Mouse (Mus musculus) forebrain, embryonic 11.5 days (tissue): Measurements from ENCODE around the gene Map3k1. TPM values are rescaled to one million over a fixed set of nuclear protein-coding genes. Genes with fewer than 3 reads are reported as not detected.
A peak's percentile ranks its signal among the peaks of the same experiment; 100 is the strongest.

Experiments
- ATAC-seq: fragments of 200-750 bp; cut with Nextera tagmentation; replicated peaks from 2 replicates; pipeline ENCODE4 v1.8.0; 2017; ENCODE audit warnings: moderate TSS enrichment; ENCODE audit not compliant: low FRiP score
- DNase-seq: peaks from one replicate; pipeline ENCODE4 v3.0.0-alpha.2; 2017; ENCODE audit warnings: low spot score
- H3K27ac ChIP-seq: fragments of 300-500 bp; sonication (generic); 2 replicates; pipeline ENCODE4 v1.5.1; 2014; ENCODE audit warnings: low read depth, low read length
- H3K27me3 ChIP-seq: fragments of 300-500 bp; sonication (generic); 2 replicates; pipeline ENCODE4 v1.6.1; 2014; ENCODE audit warnings: mild to moderate bottlenecking, low read length, mixed read lengths; ENCODE audit not compliant: control insufficient read depth, insufficient read depth
- H3K36me3 ChIP-seq: fragments of 300-500 bp; sonication (generic); 2 replicates; pipeline ENCODE4 v1.6.1; 2014; ENCODE audit warnings: mild to moderate bottlenecking, low read length, moderate library complexity, mixed read lengths; ENCODE audit not compliant: control insufficient read depth, insufficient read depth
- H3K4me1 ChIP-seq: fragments of 300-500 bp; sonication (generic); replicated peaks from 2 replicates; pipeline ENCODE4 v1.6.1; 2014; ENCODE audit warnings: low read length, mixed read lengths; ENCODE audit not compliant: control insufficient read depth, insufficient read depth
- H3K4me2 ChIP-seq: fragments of 300-500 bp; sonication (generic); 2 replicates; pipeline ENCODE4 v1.6.1; 2014; ENCODE audit warnings: low read depth, mild to moderate bottlenecking, low read length, moderate library complexity, mixed read lengths; ENCODE audit not compliant: severe bottlenecking
- H3K4me3 ChIP-seq: fragments of 300-500 bp; sonication (generic); 2 replicates; pipeline ENCODE4 v1.5.1; 2014; ENCODE audit warnings: low read depth, low read length
- H3K9ac ChIP-seq: fragments of 300-500 bp; sonication (generic); 2 replicates; pipeline ENCODE4 v1.6.1; 2014; ENCODE audit warnings: low read length
- H3K9me3 ChIP-seq: fragments of 300-500 bp; sonication (generic); 2 replicates; pipeline ENCODE4 v1.6.1; 2016; ENCODE audit warnings: low read length, mixed read lengths; ENCODE audit not compliant: control insufficient read depth
- WGBS: fragments of 180-500 bp; shearing (Covaris S2); extraction: QIAGEN DNeasy Blood & Tissue Kit; methylation state at CpG from one replicate; pipeline ENCODE4 v1.1.7; 2014; 5-methylcytosine and 5-hydroxymethylcytosine counted together
- polyA plus RNA-seq: library from polyadenylated mRNA; unstranded; fragments of >200 nt; fragmentation: Nextera tagmentation; extraction: Ambion mirVana; gene quantifications from 2 replicates; pipeline ENCODE4 v1.2.1, GENCODE M21; 2014

Map3k1 gene
- polyA plus RNA-seq, 1 experiment from 2014 or later: 13.7 TPM

DNA sequence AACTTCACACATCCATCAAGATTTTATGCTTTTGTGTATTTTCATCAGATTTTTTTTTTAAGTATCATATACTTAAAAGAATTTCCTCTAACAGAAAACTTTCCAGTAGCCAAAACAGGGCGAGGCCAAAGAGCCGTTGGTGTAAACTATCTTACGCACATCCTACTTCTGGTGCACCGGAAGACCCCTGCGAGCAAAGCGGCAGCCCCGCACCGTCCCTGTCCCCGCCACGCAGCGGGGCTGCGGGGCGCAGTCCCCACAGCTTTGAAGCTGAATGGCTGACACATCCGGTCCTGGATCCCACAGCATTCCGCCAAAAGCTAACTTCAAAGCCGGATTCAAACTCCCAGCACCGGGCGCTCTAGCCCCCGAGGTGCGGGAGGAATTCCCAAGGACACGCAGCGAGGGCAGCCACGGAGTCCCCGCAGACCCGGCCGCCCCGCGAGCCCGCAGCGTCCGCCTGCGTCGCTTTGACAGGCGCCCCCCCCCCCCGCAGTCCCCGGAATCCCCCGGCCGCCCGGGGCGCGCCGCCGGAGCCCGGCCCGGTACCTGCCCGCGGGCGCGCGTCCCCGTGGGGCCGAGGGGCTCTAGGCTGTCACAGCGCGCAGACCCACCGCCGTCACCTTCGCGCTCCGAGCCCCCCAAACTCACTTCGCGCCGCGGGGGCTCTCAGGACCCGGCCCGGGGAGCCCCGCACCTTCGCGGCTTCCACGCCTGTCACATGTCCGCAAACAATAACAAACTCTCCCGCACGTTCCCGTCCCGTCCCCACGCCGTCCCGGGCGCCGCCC, 1.0 kb downstream of the Map3k1 start:
- Histone ChIP-seq H3K27me3 (peaks cover 2% of the 10 kb centered on the region; the same call in 1 of the 2 replicates), H3K4me2 (peak overlapping the region; percentile 80), H3K4me1 (no peaks in the 10 kb centered on the region; the same call in 1 of the 2 replicates), H3K9me3 (no peaks in the 10 kb centered on the region), H3K4me3 (peak overlapping the region; percentile 89), H3K9ac (peak overlapping the region; percentile 92), H3K36me3 (no peaks in the 10 kb centered on the region), H3K27ac (peak overlapping the region; percentile 94)
- peak; percentile 79 for DNase-seq
- ATAC-seq: no peak; the same call in none of the 2 replicates
- 0% methylated on average over 53 of the region's 79 CpGs for WGBS

DNA sequence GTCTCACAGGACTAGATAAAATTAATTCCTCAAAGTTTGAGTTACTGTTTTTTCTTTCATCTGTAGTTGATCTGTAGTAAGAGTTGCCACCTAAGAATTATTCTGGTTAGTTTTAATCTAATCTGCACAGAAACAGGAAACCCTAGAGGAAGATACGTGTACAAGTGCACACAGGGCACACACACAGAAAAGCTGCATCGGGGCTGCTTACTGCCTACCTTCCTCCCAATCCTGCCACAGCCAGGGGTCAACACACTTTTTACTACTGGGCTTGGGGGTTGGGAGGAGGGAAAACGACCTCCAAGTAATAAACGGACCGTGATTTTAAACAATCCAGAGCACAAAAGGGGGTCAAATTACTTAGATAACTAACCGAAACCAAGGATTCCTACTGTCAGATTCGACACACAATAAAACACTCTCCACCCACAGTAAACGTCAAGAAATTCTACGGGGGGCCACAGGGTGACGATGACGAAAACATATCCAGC, 1.6 kb downstream of the Map3k1 start:
- ATAC-seq (no peak), DNase-seq (no peak)
- under 1% methylated on average over 11 of the region's 11 CpGs for WGBS
- peak overlapping the region; percentile 92; the same call in 1 of the 2 replicates for H3K9ac ChIP-seq
- H3K36me3 ChIP-seq: no peaks in the 10 kb centered on the region
- H3K4me2 ChIP-seq: peak overlapping the region; percentile 80
- no peak overlapping the region for H3K27ac ChIP-seq
- no peaks in the 10 kb centered on the region for H3K9me3 ChIP-seq
- peak overlapping the region; percentile 89 for H3K4me3 ChIP-seq
- H3K4me1 ChIP-seq: no peaks in the 10 kb centered on the region; the same call in 1 of the 2 replicates
- peaks cover 2% of the 10 kb centered on the region; the same call in 1 of the 2 replicates for H3K27me3 ChIP-seq

DNA sequence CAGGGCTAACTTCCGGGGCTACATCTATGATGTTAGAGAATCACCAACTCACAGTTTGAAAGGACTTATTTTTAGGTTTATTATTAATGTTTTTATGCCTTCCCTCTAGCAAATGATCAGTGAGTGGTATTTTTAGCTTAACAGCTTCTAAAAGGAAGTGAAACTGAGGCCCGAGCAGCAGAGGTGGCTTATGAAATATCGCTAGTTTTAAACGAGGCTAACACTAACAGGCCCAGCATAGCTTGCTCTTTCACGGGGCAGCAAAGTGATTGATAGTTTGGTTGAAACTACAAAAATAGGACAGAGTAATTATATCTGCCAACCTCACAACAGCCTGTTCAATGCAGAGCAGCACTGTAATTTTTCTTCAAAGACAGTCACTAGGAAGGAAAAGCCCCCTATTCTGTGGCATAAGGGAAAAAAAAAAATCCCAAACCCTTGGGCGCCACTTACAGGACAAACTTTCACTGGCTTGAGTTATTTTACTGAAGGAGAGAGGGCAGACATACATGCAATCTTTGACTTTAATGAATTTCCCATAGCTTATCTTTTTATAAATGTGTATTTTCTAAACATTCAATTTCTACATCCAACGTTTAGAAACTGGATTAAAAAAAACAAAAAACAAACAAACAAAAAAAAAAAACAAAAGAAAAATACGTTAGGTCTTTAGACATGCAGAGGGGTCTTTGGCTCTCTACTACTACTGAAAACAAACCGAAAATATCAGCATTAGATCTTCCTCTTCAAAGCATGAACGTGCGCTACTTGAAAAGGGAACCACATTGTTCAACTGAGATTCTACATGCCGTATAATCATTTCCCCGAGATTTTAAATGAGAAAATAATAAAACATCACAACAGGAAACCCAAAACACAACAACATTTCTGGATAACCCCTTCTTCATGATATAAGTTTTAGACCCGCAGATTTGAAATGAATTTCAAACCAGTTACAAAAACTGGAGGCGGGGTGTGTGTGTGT, 2.8 kb downstream of the Map3k1 start:
- H3K9ac ChIP-seq: no peak overlapping the region
- WGBS: 67% methylated on average over 15 of the region's 15 CpGs
- no peaks in the 10 kb centered on the region for H3K36me3 ChIP-seq
- no peak overlapping the region for H3K4me3 ChIP-seq
- H3K27ac ChIP-seq: no peak overlapping the region
- no peaks in the 10 kb centered on the region for H3K9me3 ChIP-seq
- ATAC-seq (no peak), DNase-seq (no peak)
- H3K4me1 ChIP-seq: no peaks in the 10 kb centered on the region; the same call in 1 of the 2 replicates
- H3K4me2 ChIP-seq: no peak overlapping the region
- peaks cover 2% of the 10 kb centered on the region; the same call in 1 of the 2 replicates for H3K27me3 ChIP-seq

DNA sequence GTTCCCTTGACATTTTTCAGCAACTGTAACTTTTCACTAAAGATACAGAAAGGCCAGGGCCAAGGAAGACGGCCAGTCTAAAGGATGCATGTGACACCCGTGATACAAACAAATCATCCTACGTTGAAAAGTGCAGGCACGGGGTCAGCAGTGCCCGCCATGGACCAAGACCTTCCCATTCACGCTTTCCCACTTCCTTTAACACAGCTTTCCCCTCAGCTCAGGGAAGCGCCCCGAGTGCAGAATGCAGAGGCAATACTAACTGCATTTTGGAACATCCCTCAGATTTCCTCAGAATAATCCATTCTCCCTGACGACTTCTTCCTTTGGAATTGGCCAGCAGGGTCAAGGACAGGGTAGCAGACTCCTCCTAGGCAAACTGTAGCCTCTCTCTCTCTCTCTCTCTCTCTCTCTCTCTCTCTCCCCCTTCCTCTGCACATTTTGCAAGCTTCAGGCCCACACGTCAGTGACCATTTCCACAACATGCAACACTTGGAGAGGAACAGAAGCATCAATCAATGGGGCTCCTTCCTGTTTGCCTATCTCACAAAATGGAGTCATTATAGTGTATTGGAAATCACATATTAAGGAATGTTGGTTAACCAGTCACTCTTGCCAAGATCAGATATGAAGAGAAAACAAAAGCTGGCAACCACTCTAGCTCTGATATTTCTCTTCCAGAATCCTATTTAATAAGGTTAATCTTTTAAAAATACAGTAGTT, 3.7 kb downstream of the Map3k1 start:
- no peaks in the 10 kb centered on the region for H3K36me3 ChIP-seq
- H3K4me2 ChIP-seq: no peak overlapping the region
- no peak overlapping the region for H3K4me3 ChIP-seq
- H3K4me1 ChIP-seq: peaks cover 3% of the 10 kb centered on the region; the same call in 1 of the 2 replicates
- H3K27me3 ChIP-seq: peaks cover 1% of the 10 kb centered on the region; the same call in 1 of the 2 replicates
- 70% methylated on average over 10 of the region's 10 CpGs for WGBS
- H3K9ac ChIP-seq: no peak overlapping the region
- ATAC-seq (no peak), DNase-seq (no peak)
- H3K27ac ChIP-seq: no peak overlapping the region
- no peaks in the 10 kb centered on the region for H3K9me3 ChIP-seq

DNA sequence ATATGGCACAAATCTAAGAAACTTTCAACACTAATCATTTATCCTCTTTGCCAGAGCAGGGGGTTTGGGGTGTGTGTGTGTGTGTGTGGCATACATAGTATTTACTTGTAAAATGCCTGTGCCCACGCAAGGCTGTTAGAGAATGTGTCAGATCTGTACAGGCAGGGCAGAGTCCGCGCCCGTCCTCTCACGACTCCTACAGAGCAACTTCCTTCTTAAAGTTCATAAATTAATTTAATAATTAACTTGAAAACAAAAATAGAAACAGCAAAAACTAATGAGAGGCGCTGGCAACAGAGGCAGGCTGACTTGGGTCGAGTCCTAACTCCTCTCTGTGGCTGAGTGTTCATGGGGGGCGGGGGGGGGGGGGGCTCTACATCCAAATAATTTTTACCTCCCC, 4.6 kb downstream of the Map3k1 start:
- H3K9me3 ChIP-seq: no peaks in the 10 kb centered on the region
- H3K4me3 ChIP-seq: no peak overlapping the region
- no peak for ATAC-seq
- H3K9ac ChIP-seq: no peak overlapping the region
- H3K27me3 ChIP-seq: no peaks in the 10 kb centered on the region
- peaks cover 3% of the 10 kb centered on the region; the same call in 1 of the 2 replicates for H3K4me1 ChIP-seq
- DNase-seq: no peak
- 75% methylated on average over 8 of the region's 8 CpGs for WGBS
- H3K27ac ChIP-seq: no peak overlapping the region
- H3K4me2 ChIP-seq: no peak overlapping the region
- H3K36me3 ChIP-seq: no peaks in the 10 kb centered on the region

DNA sequence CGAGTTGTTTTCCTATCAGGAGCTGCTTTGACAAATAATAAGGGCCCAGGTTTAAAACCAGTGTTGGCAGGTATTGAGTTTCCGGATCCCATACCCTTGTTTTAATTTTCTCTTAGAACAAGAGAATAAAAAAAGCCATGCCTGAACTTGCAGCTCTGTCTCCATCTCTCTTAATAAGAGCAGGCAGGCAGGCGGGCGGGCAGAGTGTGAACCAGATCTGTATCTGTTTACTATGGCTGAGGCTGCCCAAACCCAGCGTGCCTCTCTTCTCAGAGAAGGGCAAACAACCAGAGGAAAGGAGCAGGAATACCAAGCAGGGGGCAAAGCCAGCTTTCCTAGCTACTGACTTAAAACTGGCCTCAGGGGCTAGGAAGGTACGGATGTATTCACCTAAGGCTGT, 5.3 kb downstream of the Map3k1 start:
- 70% methylated on average over 6 of the region's 6 CpGs for WGBS
- H3K4me2 ChIP-seq: no peak overlapping the region

DNA sequence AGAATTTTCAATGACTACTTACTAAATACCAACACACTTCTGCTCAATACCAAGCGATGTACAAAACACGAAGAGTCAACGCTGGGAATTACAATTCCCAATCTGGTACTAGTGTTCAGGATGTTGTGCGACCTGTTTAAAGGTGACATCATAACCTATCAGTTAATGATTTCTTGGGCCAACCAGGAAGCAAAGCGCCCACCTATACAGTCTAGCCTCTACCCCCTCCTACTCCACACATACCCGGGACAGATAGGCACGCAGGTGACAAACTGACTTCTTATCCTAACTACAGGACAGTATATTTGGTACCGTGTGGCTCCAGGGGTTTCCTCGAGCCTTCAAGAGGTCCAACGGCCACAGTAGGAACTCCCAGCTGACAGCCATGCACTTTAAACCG, 5.9 kb downstream of the Map3k1 start:
- Histone ChIP-seq H3K9ac (no peak overlapping the region), H3K9me3 (no peaks in the 10 kb centered on the region), H3K4me3 (no peak overlapping the region), H3K4me1 (peaks cover 3% of the 10 kb centered on the region; the same call in 1 of the 2 replicates), H3K27me3 (no peaks in the 10 kb centered on the region), H3K36me3 (no peaks in the 10 kb centered on the region), H3K4me2 (no peak overlapping the region), H3K27ac (no peak overlapping the region)
- no peak for ATAC-seq
- DNase-seq: no peak
- 88% methylated on average over 11 of the region's 11 CpGs for WGBS

More for the DNA sequence above, 5.3 kb downstream of the Map3k1 start:
- Histone ChIP-seq H3K9me3 (no peaks in the 10 kb centered on the region), H3K9ac (no peak overlapping the region), H3K27ac (no peak overlapping the region), H3K36me3 (no peaks in the 10 kb centered on the region), H3K4me1 (peaks cover 3% of the 10 kb centered on the region; the same call in 1 of the 2 replicates), H3K4me3 (no peak overlapping the region), H3K27me3 (no peaks in the 10 kb centered on the region)
- DNase-seq (no peak), ATAC-seq (no peak)

DNA sequence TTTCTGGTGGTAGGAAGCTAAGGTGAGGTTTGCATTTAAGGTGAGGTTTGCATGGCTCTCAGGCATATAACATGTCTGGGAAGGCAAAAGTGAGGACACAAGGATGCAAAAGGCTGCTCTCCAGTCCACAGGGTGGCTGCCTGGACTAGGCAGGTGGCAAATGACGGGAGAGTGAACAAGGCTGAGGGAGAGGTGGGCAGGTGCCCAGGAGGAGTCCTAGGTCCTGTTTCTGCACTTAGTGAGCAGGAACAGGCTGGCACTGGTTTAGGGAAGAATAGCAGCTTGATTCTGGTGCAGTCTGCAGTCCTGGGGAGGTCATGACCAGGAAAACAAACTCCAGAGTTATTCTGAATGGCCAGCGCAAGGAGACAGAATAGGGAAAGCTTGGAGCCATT, 6.5 kb downstream of the Map3k1 start:
- no peak for DNase-seq
- Histone ChIP-seq H3K4me3 (no peak overlapping the region), H3K36me3 (no peaks in the 10 kb centered on the region), H3K4me2 (no peak overlapping the region), H3K27ac (no peak overlapping the region), H3K4me1 (peaks cover 8% of the 10 kb centered on the region; the same call in 1 of the 2 replicates), H3K9me3 (no peaks in the 10 kb centered on the region), H3K9ac (no peak overlapping the region), H3K27me3 (no peaks in the 10 kb centered on the region)
- 82% methylated on average over 2 of the region's 2 CpGs for WGBS
- no peak for ATAC-seq
